Mouse (Mus musculus): ENCODE data around the gene Gopc.

- TF ChIP-seq POLR2A (IDR thresholded peaks at IDR 0.05; ENCODE audit: extremely low read depth, insufficient read depth, low read length) (no peak), CTCF (IDR thresholded peaks at IDR 0.05; ENCODE audit: low read depth, low read length) (no peak)
These were observed 93.9 kb downstream of the Gopc start for GRCm38 (mm10) chr10:52287852-52288533.

All from liver, adult 2 months (tissue).